Mouse (Mus musculus) cortical plate, adult 2 months (tissue): Measurements from ENCODE around the gene Orai2.
A peak's percentile ranks its signal among the peaks of the same experiment; 100 is the strongest.

Experiments used
- CTCF ChIP-seq: fragments of 200-500 bp; IDR thresholded peaks from 2 replicates; pipeline ENCODE4 v1.5.1; 2011; ENCODE audit warnings: mild to moderate bottlenecking, control low read depth, low read length; ENCODE audit not compliant: insufficient read depth; ENCODE audit errors: extremely low read depth
- POLR2A ChIP-seq: fragments of 200-500 bp; IDR thresholded peaks from 2 replicates; pipeline ENCODE4 v1.6.1; 2011; ENCODE audit warnings: mild to moderate bottlenecking, low read length, control low read depth; ENCODE audit not compliant: insufficient read depth; ENCODE audit errors: extremely low read depth

DNA sequence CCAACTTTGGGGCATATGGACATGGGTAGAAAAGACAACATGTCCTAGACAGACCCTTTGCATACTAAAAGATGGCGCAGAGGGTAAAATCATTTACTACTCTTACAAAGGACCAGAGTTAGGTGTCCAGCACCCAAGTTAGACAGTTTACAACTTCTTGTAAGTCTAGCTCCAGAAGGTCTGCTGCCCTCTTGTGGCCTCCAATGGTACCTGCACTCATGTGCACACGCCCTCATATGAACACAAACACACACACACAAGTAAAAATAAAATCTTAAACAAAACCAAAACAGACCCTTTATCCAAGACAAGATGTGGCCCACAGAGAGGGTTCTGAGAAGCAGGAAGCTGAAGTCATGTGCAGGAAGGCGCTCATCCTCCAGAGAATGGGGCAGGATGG lies 2.4 kb downstream of the Orai2 start:
- TF ChIP-seq CTCF, result peak; percentile 12; the same call in 1 of the 2 replicates
- TF ChIP-seq POLR2A, result no peak
